Mouse (Mus musculus) liver (tissue): ENCODE data around the gene Peli3.
"Not testable (repeated sequence)": the region's sequence is repeated elsewhere in the genome, so short reads cannot be mapped to it uniquely, and the experiment has no call there.

Experiments used
- DNase-seq: peaks from one replicate; pipeline ENCODE4 v3.0.0-alpha.2; 2020; ENCODE audit warnings: mixed read lengths

Gene Peli3

GRCm38 (mm10) chr19:4942551-4943252 is at the start of gene Peli3:
TSS of gene Peli3 (minus strand) at chr19:4943127.
- peak; percentile 89 for DNase-seq

GRCm38 (mm10) chr19:4992371-4992770 is 49.4 kb upstream of the Peli3 start:
- peak; percentile 20 for DNase-seq

DNA sequence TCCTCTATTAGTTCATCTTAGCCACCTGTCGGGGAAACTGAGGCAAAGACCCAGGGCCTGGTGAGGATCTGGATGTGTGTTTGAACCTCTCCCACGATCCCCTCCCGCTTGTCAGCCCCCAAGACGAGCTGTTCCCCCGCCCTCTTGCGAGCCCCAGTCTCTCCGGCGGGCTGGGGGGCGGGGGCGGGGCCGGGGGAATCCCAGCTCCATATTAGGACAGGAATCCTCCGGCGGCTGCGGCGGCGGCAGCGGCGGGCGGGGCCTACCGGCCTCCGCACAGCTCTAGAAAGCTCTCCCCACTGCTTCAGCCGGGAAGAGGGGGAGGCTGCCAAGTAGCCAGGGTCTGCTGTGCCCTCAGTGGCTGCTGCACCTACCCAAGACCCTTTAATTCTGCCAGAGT is 47.8 kb upstream of the Peli3 start:
- DNase-seq = no peak

GRCm38 (mm10) chr19:4990256-4990625 is 47.3 kb upstream of the Peli3 start, which contains the start of gene Npas4:
TSS of gene Npas4 (minus strand) at chr19:4990316.
- no peak for DNase-seq

DNA sequence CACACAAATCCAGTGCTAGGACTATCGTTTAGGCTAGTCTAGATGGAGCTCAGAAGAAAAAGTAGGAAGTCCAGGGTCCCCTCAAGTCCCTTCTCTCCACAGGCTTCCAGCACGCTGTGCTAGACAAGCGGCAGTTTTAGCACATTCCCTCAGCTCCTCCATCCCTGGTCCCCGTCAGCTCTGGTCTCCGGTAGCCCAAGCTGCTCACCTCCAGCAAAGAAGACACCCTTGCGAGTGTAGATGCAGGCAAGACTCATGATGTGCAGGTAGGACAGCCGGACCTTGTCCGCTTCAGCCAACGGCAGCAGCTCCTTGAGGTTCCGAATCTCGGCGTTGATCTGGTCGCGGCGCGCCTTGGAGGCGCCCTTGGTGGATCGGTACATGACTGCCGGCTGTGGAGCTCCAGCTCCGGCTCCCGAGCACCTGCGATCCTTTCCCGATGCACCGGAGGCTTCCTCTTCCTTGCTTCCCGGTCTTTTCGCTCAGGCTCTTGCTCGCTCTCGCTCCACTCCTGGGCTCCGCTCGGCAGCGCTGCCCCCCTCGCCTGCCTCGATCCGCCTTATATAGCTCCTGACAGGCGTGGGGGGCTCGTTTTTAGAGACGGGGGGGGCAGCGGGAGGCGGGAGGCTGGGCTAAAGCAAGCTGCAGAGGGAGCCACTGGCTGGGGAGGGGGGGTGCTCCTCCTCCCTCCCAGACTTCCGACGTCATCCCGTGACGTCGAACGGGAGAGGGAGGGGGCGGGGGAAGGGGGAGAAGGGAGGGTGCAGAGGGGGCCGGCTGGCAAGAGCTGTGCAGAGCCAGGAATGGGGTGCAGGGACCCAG is 46.7 kb upstream of the Peli3 start:
- no peak for DNase-seq

GRCm38 (mm10) chr19:4989013-4989412 is 46.1 kb upstream of the Peli3 start:
- peak; percentile 88 for DNase-seq

- no peak for DNase-seq
Measured at GRCm38 (mm10) chr19:4981767-4982166, 38.8 kb upstream of the Peli3 start.

DNA sequence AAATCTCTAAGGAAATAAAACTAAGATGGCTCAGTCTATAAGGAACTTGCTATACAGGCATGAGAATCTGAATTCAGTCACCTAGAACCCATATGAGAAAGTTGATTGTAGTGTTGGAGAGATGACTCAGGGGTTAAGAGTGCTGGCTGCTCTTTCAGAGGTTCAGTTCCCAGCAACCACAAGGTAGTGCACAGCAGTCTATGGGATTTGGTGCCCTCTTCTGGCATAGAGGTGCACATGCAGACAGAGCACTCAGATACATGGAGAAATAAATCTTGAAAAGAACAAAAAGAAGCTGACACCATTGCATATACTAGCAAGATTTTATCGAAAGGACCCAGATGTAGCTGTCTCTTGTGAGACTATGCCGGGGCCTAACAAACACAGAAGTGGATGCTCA is 25.3 kb upstream of the Peli3 start:
- DNase-seq = no peak

DNA sequence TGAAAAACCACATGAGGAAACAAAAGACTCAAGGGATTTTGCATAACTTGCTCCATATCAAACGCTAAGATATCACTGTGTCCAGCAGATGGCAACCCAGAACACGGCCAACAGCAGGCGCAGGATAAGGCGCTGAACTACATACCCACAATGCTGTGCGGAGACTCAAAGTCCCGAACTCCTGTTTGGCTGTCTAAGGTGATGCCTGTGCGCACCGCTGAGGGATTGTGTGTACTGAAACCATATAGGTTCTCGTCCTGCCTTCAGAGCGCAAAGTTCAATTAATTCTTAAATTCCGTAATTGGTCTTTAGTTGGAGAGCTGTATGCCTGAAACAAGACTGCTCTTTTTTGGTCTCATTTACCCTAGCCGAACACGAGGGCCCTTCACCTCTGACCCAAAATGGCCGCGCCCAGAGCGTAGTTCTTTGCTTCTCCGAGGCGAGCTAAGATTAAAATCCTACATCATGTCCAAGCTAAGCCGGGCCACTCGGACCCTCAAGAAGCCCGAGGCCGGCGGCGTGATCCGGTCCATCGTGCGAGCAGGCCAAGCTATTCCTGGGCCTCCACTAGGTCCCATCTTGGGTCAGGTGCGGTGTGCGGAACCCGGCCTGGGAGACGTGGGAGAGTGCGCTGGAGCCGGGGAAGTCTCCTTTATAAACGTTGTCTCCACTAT is 19.1 kb upstream of the Peli3 start, which contains the start of gene Mrpl11:
Gene Mrpl11, plus strand, starts transcription at position 220 of the 674 bp plus-strand sequence.
- DNase-seq = peak; percentile 88

- DNase-seq = not testable (repeated sequence)
Measured at GRCm38 (mm10) chr19:4948641-4949040, 5.7 kb upstream of the Peli3 start.

DNA sequence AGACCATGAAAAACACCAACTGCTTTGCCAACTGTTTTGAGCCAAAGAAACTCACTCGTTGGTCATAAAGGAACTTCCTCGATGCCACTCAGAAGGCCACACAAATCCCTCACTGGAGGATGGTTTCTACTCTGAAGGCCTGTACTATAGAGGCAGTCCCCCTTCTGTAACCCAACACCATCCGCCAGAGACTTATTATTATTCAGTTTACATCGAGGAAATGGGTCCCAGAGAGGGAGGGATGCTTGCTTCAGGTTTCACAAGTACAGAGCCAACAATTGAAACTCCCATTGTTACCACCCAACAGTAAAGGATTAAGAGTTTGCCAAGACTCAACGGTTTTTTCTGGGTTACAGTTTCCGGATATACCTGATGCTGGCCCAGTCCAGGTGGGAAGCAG is 2.6 kb upstream of the Peli3 start:
- DNase-seq = no peak

DNA sequence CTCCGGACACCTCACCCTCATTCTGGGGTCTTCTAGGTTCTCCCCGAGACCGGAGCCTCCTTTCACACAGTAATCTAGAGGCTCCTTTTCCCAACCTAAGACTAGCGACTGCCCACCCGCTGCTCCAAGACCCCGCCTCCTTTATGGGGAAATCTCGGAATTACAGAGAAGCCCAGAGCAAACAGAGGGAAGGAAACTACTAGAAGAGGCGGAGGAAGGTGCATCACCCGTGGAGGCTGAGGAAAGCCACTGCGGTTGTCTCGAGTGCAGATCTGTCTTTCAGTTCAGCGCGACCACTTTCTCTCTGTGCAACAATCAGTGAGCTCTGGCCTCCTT is 294 bp upstream of the Peli3 start:
- no peak for DNase-seq

- no peak for DNase-seq
Measured at GRCm38 (mm10) chr19:4937444-4938310, 5.2 kb downstream of the Peli3 start.

GRCm38 (mm10) chr19:4936896-4937295 is 6.0 kb downstream of the Peli3 start:
- no peak for DNase-seq

DNA sequence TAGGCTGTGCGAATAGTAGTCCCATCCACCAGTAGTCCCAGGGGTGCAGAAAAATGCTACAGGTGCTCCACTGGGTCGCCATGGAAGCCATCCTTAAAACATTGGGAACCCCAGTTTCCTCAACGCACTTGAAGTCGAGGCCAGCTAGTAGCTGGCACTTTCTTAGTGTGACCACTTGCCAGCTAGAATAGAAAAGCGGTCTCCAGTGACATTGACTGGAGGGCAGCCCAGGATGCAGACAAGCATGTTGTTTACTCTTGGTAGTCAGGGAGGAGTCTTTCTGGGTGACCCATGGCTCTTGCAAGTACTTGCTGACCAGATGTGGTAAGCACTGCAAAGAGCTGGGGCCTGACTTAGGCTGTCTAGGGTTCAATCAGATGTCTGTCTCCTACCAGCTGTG is 14.1 kb downstream of the Peli3 start:
- no peak for DNase-seq

- peak; percentile 99 for DNase-seq
Measured at GRCm38 (mm10) chr19:4927904-4928531, 14.9 kb downstream of the Peli3 start, which contains the start of gene Dpp3. TSS of gene Dpp3 (minus strand) at chr19:4928287.

DNA sequence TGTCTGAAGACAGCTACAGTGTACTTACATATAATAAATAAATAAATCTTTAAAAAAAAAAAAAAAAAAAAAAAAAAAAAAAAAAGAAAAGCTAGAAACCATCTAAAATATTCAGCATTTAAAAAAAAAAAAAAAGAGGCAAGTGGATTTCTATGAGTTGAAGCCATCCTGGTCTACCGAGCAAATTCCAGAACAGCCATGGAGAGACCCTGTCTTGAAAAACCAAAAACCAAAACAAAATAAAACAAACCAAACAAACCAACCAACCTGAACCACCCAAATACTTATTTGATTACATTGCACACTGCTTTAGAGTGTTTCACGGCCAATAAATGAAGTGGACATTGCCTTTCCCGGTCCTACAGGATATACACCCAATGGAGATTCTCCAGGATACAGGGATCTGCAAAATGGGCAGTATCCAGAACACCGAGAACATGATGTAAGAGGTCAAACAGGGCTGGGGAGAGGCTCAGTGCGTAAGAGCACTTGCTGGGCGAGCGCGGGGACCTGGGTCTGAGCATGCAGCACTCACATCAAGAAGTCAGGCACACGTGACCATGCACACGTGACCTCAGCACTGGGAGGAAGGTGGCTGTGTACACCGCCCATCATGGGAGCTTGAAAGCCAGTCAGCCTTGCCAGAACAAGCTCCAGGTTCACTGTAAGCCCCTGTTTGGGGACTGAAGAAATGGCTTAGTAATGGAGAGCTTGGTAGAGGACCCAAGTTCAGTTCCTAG is 17.6 kb downstream of the Peli3 start:
- no peak for DNase-seq

GRCm38 (mm10) chr19:4919652-4920051 is 23.3 kb downstream of the Peli3 start:
- no peak for DNase-seq

DNA sequence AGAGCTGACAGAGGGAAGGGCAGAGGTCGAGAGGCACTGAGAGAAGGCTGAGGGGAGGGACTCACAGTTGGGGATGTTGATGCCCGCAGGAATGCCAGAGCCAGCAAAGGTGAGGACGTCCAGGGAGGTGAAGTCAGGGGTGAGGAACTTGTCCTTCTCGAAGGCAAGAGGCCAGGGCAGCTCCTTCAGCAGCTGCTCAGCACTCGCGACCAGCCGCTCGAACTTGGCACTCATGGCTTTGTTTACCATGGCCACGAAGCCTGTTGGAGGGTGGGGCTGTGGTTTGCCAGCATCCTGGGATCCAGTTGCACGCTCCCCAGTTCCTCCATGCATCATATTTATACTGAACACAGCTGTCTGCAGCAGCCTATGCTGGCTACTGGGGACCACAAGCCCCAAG is 26.1 kb downstream of the Peli3 start:
- DNase-seq = no peak

- DNase-seq = no peak
Measured at GRCm38 (mm10) chr19:4915924-4916603, 26.9 kb downstream of the Peli3 start.

- DNase-seq = no peak
Measured at GRCm38 (mm10) chr19:4909376-4909775, 33.6 kb downstream of the Peli3 start.
